Mouse (Mus musculus): Measurements from ENCODE around the gene Crb3.

DNA sequence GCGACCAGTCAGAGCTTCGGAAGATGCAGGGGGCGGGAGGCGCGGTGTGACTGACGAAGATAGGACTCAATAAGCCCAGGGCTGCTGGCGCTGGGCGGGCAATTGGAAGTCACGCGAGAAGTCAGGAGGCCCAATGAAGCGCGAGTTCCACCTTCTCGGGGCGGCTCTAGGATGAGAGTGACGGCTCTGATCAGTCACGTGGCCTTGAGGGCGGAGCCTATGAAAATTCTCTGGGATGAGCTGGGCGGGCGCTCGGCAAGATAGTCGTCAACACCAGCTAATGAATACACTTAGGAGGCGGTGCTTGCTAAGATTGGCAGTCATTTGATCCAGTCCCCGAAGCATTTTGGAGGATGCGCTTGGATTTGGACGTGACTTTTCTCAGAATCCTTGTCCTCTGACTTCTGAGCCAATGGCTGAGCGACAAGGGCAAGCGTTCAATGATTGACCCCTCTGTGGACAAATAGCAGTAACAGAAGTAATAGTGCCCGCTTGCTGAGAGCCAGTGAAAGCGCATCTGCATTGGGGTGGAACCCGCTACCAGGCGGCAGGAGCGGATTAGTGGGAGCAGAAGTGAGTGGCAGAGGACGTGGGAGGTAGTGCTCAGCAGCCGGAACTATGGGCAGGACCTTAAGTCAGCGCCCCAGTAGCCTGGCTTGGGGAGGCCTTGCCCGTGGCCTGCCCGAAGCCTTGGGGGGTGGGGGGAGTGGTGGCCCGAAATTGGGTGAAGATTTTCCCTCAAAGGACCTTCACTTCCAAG, 27.1 kb upstream of the Crb3 start:
- TF ChIP-seq CTCF (IDR thresholded peaks at IDR 0.05; ENCODE audit: control insufficient read depth, insufficient read depth, low read length) (no peak), POLR2A (IDR thresholded peaks at IDR 0.05; ENCODE audit: borderline replicate concordance, control insufficient read depth, low read depth, low read length) (peak; percentile 96)
